Mouse (Mus musculus): ENCODE measurements around the gene Lzic. TPM values are rescaled to one million over a fixed set of nuclear protein-coding genes. Genes with fewer than 3 reads are reported as not detected.

Lzic gene
- 11.1 and 12.1 TPM in 2 replicates for polyA plus RNA-seq (2012; rRNA removed)

DNA sequence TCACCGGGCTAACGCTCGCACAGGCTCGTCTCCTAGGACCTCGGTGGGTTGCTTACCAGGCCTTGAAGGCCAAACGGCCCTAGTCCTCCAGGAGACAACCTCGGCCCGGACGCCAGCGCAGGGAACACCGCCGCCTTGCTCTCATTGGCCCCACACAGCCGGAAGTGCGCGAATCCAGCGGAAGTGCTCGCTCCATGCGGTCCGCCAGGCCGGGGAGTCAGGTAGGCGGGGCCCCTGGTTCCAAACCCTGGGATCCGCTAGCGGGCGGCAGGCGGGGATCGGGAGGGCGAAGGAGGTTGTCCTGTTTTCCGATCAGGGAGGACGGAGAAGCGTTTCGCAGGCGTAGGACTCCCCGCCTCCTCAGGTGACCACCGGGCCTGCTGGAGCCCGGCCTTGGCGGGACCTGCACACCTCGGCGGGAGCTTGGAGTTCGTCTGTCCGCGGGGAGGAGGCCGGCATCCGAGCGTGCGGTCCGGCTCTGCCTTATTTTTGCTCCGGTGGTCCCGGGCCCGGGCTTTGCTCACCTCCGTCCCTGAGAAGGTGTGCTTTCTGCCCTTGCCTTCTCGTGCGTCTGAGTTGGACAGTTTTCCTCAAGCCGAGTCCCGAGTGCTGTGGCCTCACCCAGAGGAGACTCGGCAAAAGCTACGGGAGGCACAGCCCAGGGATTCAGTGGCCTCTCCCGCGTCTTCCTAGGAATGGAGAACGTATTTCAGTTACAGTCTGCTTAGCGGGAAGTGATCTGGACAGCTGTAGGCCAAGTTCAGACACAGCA, at the start of gene Lzic, which contains the start of gene Nmnat1:
Gene Lzic (plus strand): TSS at position 177 of the 772 bp plus-strand sequence.
Gene Nmnat1 (minus strand): TSS at position 150 of the 772 bp plus-strand sequence.

DNA sequence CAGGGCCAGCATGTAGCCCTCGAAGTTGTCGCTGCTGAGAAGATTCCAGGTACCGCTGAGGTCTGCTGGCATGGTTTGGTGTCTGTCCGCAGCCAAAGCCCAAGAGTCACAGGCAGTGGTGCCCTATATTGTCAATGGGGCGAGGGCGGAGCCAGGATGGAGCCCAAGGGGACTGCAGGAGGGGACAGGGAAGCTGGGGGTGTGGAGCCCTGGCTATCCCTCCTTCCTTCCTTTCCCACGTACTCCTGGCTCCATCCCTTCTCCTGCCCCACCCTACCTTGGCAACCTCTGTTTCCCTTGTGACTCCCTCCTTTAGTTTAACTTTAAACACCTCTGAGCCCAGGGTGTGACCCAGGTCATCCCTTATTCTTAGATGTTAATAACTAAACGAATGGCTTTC, 30.1 kb upstream of the Lzic start, which contains the start of gene Rbp7:
Gene Rbp7 (minus strand): TSS at position 100 of the 400 bp plus-strand sequence.

DNA sequence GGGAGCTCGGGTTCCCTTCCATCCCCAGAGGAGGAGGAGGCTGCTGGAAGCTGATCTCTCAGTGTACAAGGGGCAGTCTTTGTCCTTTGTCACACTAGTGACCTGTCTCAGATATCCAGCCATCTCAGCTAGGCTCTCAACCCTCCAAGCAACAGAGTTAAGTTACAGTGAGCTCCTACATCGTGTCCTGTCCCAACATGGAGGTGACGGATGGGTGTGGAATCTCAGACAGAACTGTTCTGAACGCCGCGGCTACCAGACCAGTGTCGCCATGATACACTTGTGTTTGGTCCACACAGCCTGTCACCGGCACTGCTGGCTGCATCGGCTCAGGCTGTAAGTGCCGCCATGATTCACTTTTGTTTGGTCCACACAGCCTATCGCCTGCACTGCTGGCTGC, 8.0 kb upstream of the Lzic start, which contains the start of gene Tmem274:
Gene Tmem274 (plus strand): TSS at position 301 of the 400 bp plus-strand sequence.

DNA sequence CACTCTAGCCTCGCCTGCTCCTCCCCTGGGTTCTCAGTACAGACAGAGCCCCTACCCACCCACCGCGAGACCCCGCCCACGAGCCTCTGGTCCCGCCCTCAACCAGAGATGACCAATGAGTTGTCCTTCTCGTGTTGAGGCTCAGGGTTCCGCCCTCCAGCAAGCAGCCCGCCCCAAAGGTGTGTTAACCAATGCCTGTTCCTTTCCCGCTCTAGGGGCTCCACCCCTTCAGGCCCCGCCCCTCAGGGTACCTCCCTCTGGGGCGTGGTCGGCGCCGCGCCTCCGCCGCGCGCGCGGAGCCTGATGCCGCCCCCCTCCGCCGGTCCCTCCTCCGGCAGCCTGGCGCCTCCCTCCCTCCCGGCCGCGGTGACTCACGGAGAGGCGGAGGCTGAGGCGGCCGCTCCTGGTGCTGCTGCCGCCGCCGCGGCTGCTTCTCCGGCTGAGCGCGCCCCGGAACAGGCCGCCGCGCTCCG, 32.9 kb downstream of the Lzic start, which contains the start of gene Ctnnbip1:
Gene Ctnnbip1 (plus strand): TSS at position 369 of the 473 bp plus-strand sequence.

Other genes starting within 250 kb of the Lzic start
- gene Kif1b, start 177.5 kb upstream of the Lzic start, polyA plus RNA-seq (2012; rRNA removed) = 19.9 and 22.2 TPM in 2 replicates
- 48.1 and 56.0 TPM in 2 replicates for gene Ube4b, start 58.5 kb upstream of the Lzic start, polyA plus RNA-seq (2012; rRNA removed)
- gene Rbp7, start 30.3 kb upstream of the Lzic start, polyA plus RNA-seq (2012; rRNA removed) = 0.66 and 1.6 TPM in 2 replicates
- gene Tmem274, start 7.9 kb upstream of the Lzic start, polyA plus RNA-seq (2012; rRNA removed) = not detected in 2 replicates
- 8.3 and 9.8 TPM in 2 replicates for gene Nmnat1, start within 50 bp of the Lzic start, polyA plus RNA-seq (2012; rRNA removed)
- gene Ctnnbip1, start 33.0 kb downstream of the Lzic start, polyA plus RNA-seq (2012; rRNA removed) = 23.1 and 27.2 TPM in 2 replicates
- 99.1 and 117 TPM in 2 replicates for gene Clstn1, start 101.2 kb downstream of the Lzic start, polyA plus RNA-seq (2012; rRNA removed)
- gene Pik3cd, start 217.3 kb downstream of the Lzic start, polyA plus RNA-seq (2012; rRNA removed) = 6.5 and 6.8 TPM in 2 replicates